In genomic region chr19:31755929-31756792, GRCm38 (mm10) we compare ENCODE assay signal across 8 mouse cellular contexts. TPM values are rescaled to one million over a fixed set of nuclear protein-coding genes. Genes with fewer than 3 reads are reported as not detected.
A peak's percentile ranks its signal among the peaks of the same experiment; 100 is the strongest.
DNase-seq lines count a peak whose midpoint lies in the region; ATAC-seq lines count a peak whose summit lies in the region.

No protein-coding gene starts in this region.

- 38% methylated on average over 11 of the region's 11 CpGs for WGBS in forebrain, embryonic 15.5 days
- WGBS in hindbrain, embryonic 13.5 days = 38% methylated on average over 11 of the region's 11 CpGs

- no peaks in the 10 kb centered on the region for H3K9me3 ChIP-seq in forebrain, embryonic 15.5 days
- H3K9me3 ChIP-seq in hindbrain, embryonic 13.5 days = no peaks in the 10 kb centered on the region

- no peak overlapping the region for H3K4me2 ChIP-seq in forebrain, embryonic 15.5 days (replicated peaks)
- no peak overlapping the region for H3K4me2 ChIP-seq in hindbrain, embryonic 13.5 days

- ATAC-seq in forebrain, embryonic 15.5 days (replicated peaks) = peak; percentile 85
- ATAC-seq in hindbrain, embryonic 13.5 days (ENCODE audit: low FRiP score) = peak; percentile 54; the same call in 1 of the 2 replicates

- H3K36me3 ChIP-seq in forebrain, embryonic 15.5 days = no peaks in the 10 kb centered on the region
- no peaks in the 10 kb centered on the region for H3K36me3 ChIP-seq in hindbrain, embryonic 13.5 days

- H3K4me1 ChIP-seq in forebrain, embryonic 15.5 days = no peaks in the 10 kb centered on the region; the same call in 1 of the 2 replicates
- 0 out of 2 replicates have a peak, but pooled peaks cover 2% of the 10 kb centered on the region for H3K4me1 ChIP-seq in hindbrain, embryonic 13.5 days (replicated peaks)

- H3K4me3 ChIP-seq in forebrain, embryonic 15.5 days = no peak overlapping the region
- H3K4me3 ChIP-seq in hindbrain, embryonic 13.5 days = no peak overlapping the region

- H3K27ac ChIP-seq in forebrain, embryonic 15.5 days (replicated peaks) = no peak overlapping the region
- H3K27ac ChIP-seq in hindbrain, embryonic 13.5 days = no peak overlapping the region

- H3K27me3 ChIP-seq in forebrain, embryonic 15.5 days = peaks cover 13% of the 10 kb centered on the region; the same call in 1 of the 2 replicates
- H3K27me3 ChIP-seq in hindbrain, embryonic 13.5 days = peaks cover 19% of the 10 kb centered on the region

- H3K9ac ChIP-seq in forebrain, embryonic 15.5 days (replicated peaks) = no peak overlapping the region
- no peak overlapping the region for H3K9ac ChIP-seq in hindbrain, embryonic 13.5 days

- peak; percentile 62 for DNase-seq in gastrocnemius, postnatal 10 days
- no peak for DNase-seq in gastrocnemius, postnatal 25 days
- DNase-seq in c-Kit-positive CD71-positive TER-119-negative erythroid progenitor cells, embryonic 14.5 days (ENCODE audit: low read depth) = peak; percentile 50
- peak; percentile 13 to 37 for DNase-seq in layer of hippocampus, postnatal 36 days
- DNase-seq in lung, postnatal 36 days = peak; percentile 86
- DNase-seq in right cerebral cortex, postnatal 4 days = peak; percentile 81

RNA-seq across cellular contexts. Expression of gene Prkg1, which starts 8.7 kb away (rescaled TPM):
- 10 to 100 TPM; 30.5 to 38.3 TPM for total RNA-seq in gastrocnemius, postnatal 10 days (2021)
- 10 to 100 TPM; 28.2 to 36.5 TPM for total RNA-seq in gastrocnemius, postnatal 25 days (2021)
- 2.2 and 2.4 TPM in 2 replicates for polyA plus RNA-seq in forebrain, embryonic 15.5 days (2015; fragmentation: Nextera tagmentation; extraction: Ambion mirVana)
- 4.2 and 5.0 TPM in 2 replicates for polyA plus RNA-seq in hindbrain, embryonic 13.5 days (2015; fragmentation: Nextera tagmentation; extraction: Ambion mirVana)
- 10 to 100 TPM; 24.3 to 28.4 TPM for total RNA-seq in layer of hippocampus, postnatal 36 days (2021)
